Mouse (Mus musculus) brain, embryonic 14.5 days (tissue): ENCODE measurements around the gene S100a11. TPM values are rescaled to one million over a fixed set of nuclear protein-coding genes. Genes with fewer than 3 reads are reported as not detected.
A peak's percentile ranks its signal among the peaks of the same experiment; 100 is the strongest.

Experiments
- DNase-seq: peaks from one replicate; pipeline ENCODE4 v3.0.0-alpha.2; 2011; ENCODE audit warnings: low read depth
- CTCF ChIP-seq: fragments of 200-500 bp; IDR thresholded peaks from 2 replicates; pipeline ENCODE4 v1.5.1; 2012; ENCODE audit warnings: inconsistent platforms, mild to moderate bottlenecking, moderate library complexity, borderline replicate concordance; ENCODE audit not compliant: insufficient read depth, insufficient read length; ENCODE audit errors: extremely low read depth
- POLR2A ChIP-seq: fragments of 200-500 bp; IDR thresholded peaks from 2 replicates; pipeline ENCODE4 v1.6.1; 2012; ENCODE audit warnings: mild to moderate bottlenecking, inconsistent platforms, borderline replicate concordance; ENCODE audit not compliant: poor library complexity, insufficient read depth, insufficient read length, severe bottlenecking; ENCODE audit errors: extremely low read depth
- polyA plus RNA-seq: library from polyadenylated mRNA; depleted of rRNA; stranded (reverse); fragments of >200 nt; gene quantifications from 2 replicates; pipeline ENCODE4 v1.2.3, GENCODE M21; 2012; rRNA removed

Gene S100a11
- polyA plus RNA-seq, 1 experiment = 111 TPM

DNA sequence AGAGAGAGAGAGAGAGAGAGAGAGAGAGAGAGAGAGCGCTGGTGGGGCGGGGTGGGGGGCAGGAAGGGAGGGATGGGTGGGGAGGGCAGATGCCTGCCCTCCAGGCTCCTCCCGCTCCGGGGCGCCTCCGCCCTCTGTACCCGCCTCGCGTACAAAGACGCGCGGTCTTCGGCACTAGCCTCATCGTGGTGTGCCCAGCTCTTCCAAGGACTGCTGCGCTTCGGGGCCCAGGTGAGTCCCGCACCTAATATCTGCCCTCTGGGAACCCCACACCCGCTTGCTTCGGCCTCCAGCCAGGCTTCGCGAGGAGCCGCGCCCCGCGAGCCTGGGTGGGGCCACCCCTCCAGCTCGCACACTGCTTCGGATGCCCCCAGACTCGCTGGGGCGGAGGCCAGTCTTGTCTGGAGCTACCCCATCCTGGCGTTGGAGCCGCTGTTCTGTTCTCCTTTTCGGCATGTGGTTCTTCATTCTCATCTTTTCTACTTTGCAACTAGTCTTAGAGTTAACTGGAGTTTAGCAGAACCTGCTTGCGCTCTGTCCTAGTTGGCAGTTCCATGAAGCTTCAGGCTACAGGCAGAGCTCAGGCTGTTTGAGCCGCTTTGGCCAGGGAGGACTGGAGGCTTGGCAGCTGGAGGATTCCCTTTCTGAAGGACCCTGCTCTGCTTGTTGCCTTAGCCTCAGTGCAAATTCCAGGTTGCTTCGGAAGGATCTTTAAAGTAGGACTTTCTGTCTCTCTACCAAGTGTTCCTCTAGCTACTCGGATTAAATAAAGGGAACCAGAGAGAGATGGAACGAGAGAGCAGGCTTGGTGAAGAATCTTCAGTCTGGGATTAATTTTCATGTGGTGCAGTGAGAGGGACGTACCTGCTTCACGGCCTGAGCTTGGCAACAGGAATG is 34.9 kb downstream of the S100a11 start, which contains the start of gene S100a10:
Gene S100a10, plus strand, starts transcription at position 100 of the 897 bp plus-strand sequence.
- TF ChIP-seq CTCF = no peak
- TF ChIP-seq POLR2A = no peak
- DNase-seq = peak; percentile 52

DNA sequence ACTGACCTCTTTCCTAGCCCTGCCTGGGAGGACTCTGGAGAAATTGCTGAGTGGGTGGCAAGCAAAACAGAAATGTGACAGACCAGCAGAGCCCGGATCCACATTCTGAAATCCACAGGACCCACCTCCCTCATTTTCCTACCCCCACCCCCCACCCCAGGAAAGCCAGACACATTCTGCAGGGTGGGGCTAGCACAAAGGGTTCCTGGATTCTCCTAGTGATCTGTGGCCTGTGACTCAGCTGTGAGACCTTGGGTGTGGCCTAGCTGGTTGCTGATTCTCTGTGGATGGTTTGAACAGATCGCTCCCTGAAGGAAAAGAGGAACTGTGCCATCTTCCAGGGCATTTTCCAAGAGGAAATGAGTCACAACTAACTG is 35.6 kb downstream of the S100a11 start:
- DNase-seq = peak; percentile 17
- no peak for TF ChIP-seq CTCF
- TF ChIP-seq POLR2A = no peak

DNA sequence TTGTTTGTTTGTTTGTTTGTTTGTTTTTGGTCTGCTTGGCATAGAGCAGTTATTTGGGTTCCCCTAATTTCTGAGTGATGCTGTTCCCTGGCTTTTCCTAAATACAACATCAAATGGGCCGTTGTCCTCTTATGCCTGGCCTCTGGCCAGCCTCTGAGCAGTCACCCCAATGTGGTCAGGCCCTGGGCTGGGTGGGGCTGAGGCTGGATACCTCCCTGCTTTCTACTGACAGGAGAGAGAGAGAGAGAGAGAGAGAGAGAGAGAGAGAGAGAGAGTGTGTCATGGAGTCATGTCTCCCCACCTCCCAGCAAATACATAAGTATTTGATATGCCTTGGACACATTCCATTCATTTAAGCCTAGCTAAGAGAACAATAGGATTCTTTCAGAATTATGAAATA is 36.3 kb downstream of the S100a11 start:
- TF ChIP-seq CTCF (no peak), POLR2A (no peak)
- DNase-seq = no peak

- no peak for DNase-seq
- TF ChIP-seq CTCF (no peak), POLR2A (no peak)
These were observed 37.2 kb downstream of the S100a11 start for GRCm38 (mm10) chr3:93557471-93557870.

DNA sequence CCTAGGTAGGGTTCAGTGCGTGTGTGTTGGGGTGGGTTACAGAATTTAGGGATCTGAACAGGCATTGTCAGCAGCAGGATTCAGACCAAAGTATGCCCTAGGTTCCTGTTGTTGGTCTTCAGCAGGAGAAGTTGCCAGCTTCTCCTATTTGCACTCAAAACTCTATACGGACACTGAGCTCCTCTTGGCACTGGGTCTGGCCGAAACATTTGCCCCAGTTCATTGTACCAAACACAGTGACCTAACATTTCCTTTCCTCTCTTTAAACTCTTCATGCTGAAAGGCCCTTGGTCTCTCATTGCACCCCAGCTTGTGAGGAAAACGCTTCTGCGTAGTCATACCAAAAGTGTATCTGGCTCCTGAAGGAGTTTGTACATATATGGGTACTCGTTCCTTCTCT is 39.7 kb downstream of the S100a11 start:
- no peak for TF ChIP-seq CTCF
- no peak for TF ChIP-seq POLR2A
- no peak for DNase-seq

DNA sequence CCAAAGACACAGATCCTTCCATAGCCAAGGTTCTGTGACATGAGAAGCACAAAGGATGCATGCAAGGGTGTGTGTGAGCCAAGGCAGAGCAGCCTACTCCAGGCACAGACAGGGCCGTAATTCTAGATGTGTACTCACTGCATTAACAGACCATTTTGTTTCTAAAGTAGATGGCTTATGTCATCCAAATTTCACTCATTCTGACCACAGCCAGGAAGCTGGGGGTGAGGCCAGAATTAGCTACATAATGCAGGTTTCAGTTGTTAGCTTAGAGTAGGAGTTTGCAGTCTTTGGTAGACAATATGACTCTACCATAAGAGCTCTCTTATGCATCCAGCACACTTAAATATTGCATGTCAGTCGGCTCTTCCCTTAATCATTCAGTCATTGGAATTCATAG is 42.1 kb downstream of the S100a11 start:
- no peak for TF ChIP-seq CTCF
- DNase-seq = no peak

DNA sequence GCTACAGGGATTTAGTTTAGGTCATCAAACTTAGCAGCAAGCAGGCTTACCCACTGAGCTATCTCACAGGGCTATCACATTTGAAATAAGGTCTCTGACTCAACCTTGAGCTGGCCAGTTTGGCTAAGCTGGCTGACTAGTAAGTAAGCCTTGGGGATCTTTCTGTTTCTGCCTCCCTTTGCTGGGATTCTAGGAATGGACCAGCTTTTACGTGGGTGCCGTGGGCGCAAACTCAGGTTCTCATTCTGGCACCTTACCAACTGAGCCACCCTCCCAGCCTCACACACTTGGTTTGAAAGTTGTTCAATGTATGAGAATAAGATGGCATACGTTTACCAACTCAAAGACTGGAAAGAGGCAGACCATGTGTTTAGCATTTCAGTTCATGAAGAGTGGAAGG is 42.9 kb downstream of the S100a11 start:
- no peak for DNase-seq
- no peak for TF ChIP-seq CTCF
- TF ChIP-seq POLR2A = no peak

DNA sequence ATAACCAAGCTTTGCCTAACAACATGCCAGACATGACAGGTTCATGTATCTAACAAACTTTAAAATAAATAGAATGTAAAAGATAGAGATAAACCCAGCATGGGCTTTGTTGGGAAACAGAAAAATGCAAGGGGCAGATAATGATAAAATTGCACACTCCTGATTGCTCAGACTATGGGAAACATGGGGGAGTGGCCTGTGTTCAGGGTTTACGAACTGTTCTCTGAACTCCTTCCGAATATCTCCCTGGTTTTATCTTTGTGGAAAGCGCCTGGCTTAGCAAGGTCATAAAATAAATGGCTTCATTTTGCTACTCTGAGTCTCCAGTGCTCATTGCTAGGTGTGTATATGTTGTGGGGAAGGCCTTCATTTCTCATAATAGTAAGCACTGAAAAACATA is 46.6 kb downstream of the S100a11 start:
- TF ChIP-seq CTCF = no peak
- TF ChIP-seq POLR2A = no peak
- no peak for DNase-seq

DNA sequence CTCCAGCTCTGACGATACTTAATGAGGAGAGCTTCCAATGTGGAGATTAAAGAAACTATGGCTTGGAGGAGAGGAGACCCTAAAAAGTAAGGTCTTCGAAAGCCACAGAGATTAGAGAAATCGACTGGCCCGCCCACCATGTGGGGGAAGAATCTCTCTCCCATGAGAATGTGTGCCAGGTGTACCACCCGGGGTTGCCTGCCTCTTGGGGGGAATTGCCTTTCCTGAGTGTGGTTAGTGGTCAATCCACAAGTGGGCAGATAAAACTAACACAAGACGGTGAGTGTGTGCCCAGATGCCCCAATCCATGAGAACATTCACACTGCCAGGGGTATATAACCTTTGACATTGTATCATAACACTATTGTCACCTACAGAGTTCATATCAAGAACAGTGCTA is 47.4 kb downstream of the S100a11 start:
- DNase-seq = no peak
- TF ChIP-seq CTCF (no peak), POLR2A (no peak)

DNA sequence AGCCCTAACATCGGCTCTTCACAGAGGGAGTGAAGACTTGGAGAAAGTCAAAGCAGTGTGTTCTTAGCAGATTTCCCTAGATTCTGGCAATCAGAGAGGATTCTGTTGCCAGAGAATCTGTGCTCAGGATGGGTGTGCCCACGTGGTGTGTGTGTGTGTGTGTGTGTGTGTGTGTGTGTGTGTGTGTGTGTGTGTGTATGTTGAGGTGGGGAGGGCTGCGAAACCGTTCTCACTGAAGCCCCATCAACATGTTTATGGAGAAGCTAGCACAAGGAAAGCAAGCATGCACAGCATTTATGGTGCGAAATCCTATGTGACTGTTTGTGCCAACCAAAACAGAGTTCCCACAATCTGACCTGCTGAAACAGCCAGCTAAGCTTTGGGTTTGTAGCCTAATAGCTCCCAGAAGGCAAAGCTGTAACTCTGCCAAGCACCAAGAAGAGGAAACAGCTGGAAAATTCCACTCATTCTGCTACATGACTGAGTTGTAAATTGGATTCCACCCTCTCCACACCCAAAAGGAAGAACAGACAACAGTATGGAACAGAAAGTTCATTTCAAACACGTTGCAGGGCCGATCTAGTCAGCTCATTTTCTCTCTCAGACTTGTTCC is 48.2 kb downstream of the S100a11 start:
- peak; percentile 69 for DNase-seq
- no peak for TF ChIP-seq POLR2A
- TF ChIP-seq CTCF = no peak

DNA sequence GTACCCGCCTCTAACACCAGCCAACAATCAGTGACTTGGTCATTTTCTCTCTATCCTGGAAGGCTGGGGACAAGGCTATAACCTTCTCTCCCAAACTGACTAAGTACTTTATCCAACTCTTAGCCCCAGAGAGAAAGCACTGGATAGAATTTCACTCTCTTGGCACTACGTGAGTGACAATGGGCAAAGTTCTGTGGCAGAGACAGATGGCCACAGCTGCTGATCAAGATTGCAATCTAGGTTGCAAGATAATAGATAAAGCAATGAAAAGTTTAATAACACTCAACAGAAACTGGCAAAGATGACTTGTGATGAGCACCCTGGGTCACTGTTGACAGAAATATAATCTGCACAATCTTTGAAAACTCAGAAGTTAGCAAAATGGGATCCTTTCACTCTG is 48.8 kb downstream of the S100a11 start:
- TF ChIP-seq POLR2A (no peak), CTCF (no peak)
- no peak for DNase-seq

GRCm38 (mm10) chr3:93572058-93572791 is 51.9 kb downstream of the S100a11 start:
- TF ChIP-seq CTCF = no peak
- no peak for TF ChIP-seq POLR2A

More at GRCm38 (mm10) chr3:93572058-93572791, 51.9 kb downstream of the S100a11 start:
- DNase-seq = no peak

Other genes with a start within 250 kb of the S100a11 start
- not detected in 2 replicates for gene Flg, start 247.0 kb upstream of the S100a11 start, polyA plus RNA-seq
- 0.03 TPM in 1 of 2 replicates, not detected in the other for gene Hrnr, start 200.7 kb upstream of the S100a11 start, polyA plus RNA-seq
- gene Rptn, start 126.8 kb upstream of the S100a11 start, polyA plus RNA-seq = not detected in 2 replicates
- 0.26 and 0.67 TPM in 2 replicates for gene Tchh, start 78.2 kb upstream of the S100a11 start, polyA plus RNA-seq
- not detected in 2 replicates for gene Tchhl1, start 51.7 kb upstream of the S100a11 start, polyA plus RNA-seq
- 58.6 and 70.5 TPM in 2 replicates for gene S100a10, start 34.6 kb downstream of the S100a11 start, polyA plus RNA-seq
- gene Tdpoz2, start 132.2 kb downstream of the S100a11 start, polyA plus RNA-seq = not detected in 2 replicates
- gene Tdpoz1, start 155.8 kb downstream of the S100a11 start, polyA plus RNA-seq = not detected in 2 replicates
- not detected in 2 replicates for gene Gm37596, start 172.6 kb downstream of the S100a11 start, polyA plus RNA-seq